Mouse (Mus musculus) testis, adult 2 months (tissue): ENCODE measurements around the gene Tmem177.

Experiments
- CTCF ChIP-seq: fragments of 200-500 bp; IDR thresholded peaks from 2 replicates; pipeline ENCODE4 v1.5.1; 2012; ENCODE audit warnings: low read depth, mild to moderate bottlenecking, inconsistent platforms, low read length, moderate library complexity; ENCODE audit not compliant: control insufficient read depth, insufficient read depth, insufficient replicate concordance
- POLR2A ChIP-seq: fragments of 200-500 bp; IDR thresholded peaks from 2 replicates; pipeline ENCODE4 v1.6.1; 2012; ENCODE audit warnings: low read depth, mild to moderate bottlenecking, inconsistent platforms, low read length, moderate library complexity; ENCODE audit not compliant: control insufficient read depth

GRCm38 (mm10) chr1:119878909-119879308, 34.1 kb downstream of the Tmem177 start:
- TF ChIP-seq CTCF (no peak), POLR2A (no peak)
